Mouse (Mus musculus): ENCODE results near the gene Sept9. TPM values are rescaled to one million over a fixed set of nuclear protein-coding genes. Genes with fewer than 3 reads are reported as not detected.

Sept9 gene
- polyA plus RNA-seq, 1 experiment: not detected

DNA sequence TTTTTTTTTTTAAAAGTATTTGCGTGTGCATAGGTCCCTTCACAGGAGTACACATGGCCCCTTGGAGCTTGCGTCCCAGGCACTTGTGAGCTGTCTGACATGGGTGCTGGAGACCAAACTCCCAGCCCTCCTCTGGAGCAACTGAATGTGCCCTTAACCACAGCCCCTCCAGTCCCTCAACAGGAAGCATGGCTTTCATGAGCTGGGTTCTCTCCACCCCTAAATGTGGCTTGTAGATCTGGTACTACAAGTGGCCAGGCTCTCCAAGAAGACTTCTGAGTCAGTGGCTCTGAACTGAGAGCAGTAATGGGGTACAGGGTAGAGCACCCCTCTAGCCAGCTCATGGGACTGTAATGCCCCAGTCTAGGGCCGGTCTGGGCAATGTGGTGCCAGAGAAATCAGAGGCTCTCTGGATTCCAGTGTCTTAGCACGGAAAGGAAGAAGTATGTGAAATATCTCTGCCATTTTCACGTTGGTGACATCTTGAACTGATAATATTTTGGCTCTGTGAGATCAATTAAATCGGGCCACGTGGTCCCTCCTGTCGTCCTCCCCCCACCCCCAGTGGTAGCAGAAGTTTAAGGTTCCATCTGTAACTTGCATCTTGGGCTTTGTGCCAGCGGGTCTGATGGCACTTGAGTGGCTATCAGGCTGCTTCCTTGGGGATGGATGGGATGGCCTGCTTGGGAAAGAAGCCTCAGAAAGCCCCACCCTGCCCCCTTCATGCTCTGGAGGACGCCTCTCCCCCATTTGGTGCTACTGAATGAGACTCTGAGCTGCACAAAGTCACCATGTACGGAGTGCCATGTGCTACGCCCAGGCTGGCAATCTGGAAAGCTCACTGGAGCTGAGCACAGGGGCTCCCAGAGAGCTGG, 130.9 kb downstream of the Sept9 start:
- 87% methylated on average over 12 of the region's 12 CpGs for WGBS
- no peak for TF ChIP-seq CTCF (IDR thresholded peaks at IDR 0.05; ENCODE audit: insufficient read depth, low read depth, low read length)
- no peak for TF ChIP-seq POLR2A (IDR thresholded peaks at IDR 0.05; ENCODE audit: insufficient read depth, low read depth, low read length)
- Histone ChIP-seq H3K27ac (ENCODE audit: insufficient read depth, low read depth, low read length) (no peak overlapping the region), H3K4me1 (ENCODE audit: control insufficient read depth, insufficient read depth, low read length) (peaks cover 52% of the 10 kb centered on the region), H3K4me3 (ENCODE audit: insufficient read depth, low read depth, low read length) (no peak overlapping the region)

DNA sequence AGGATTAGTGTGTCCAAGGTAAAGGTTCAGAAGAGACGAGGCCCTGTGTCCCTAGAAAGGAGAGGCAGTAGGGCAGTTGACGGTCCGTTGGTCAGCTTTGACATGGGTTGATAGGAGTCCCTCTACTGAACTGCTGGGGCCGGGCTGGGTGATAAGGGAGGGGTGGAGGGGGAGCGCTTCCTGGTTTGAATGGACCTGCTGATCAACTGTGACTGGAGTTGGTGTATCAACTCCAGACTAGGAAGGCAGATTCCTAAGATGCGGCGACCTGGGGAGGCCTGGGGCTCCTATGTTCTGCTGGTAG, 131.4 kb downstream of the Sept9 start:
- 85% methylated on average over 7 of the region's 7 CpGs for WGBS
- no peak for TF ChIP-seq POLR2A (IDR thresholded peaks at IDR 0.05; ENCODE audit: insufficient read depth, low read depth, low read length)
- TF ChIP-seq CTCF (IDR thresholded peaks at IDR 0.05; ENCODE audit: insufficient read depth, low read depth, low read length): no peak
- H3K4me3 ChIP-seq (ENCODE audit: insufficient read depth, low read depth, low read length): no peak overlapping the region
- peaks cover 47% of the 10 kb centered on the region for H3K4me1 ChIP-seq (ENCODE audit: control insufficient read depth, insufficient read depth, low read length)
- H3K27ac ChIP-seq (ENCODE audit: insufficient read depth, low read depth, low read length): no peak overlapping the region

DNA sequence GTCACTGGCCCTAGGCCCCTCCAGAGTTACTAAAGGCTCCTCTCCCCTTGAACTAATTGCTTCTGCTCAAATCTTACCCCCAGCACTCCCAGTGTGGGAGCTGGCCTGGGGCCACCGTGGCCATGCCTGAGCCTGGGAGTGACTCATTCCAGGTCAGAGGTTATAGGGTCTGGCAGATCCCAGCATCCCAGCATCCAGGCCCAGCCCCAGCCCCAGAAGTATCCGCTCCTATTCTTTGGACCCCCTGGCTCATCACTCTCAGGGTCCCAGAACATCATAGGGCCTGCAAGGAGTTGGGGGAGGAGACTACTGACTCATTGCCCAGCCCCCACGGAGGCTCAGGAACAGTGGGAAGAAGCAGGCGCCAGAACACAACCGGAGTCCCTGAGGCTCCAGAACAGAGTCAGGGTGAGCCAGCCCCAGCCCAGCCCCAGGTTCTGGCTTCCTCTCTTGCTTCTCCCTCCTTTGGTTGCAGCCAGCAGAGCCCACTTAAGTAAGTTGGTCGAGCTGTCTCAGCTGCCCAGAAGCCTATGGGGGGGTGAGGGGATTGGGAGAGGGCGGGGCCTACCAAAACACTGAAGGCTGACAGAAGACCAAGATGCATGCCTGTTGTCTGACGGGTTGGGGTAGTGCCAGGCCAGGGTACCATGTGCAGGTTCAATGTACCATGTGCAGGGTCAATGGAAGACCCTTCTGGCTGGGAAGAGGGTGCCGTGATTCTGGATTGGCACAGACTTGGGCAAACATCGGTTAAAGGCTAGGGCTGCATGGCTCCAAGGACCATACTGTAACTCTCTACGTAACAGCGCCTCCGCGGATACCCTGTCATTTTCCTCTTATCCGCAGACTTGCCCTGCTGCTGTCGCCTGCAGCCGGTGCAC, 132.1 kb downstream of the Sept9 start:
- Histone ChIP-seq H3K4me3 (ENCODE audit: insufficient read depth, low read depth, low read length) (peak overlapping the region; percentile 46), H3K4me1 (ENCODE audit: control insufficient read depth, insufficient read depth, low read length) (peaks cover 45% of the 10 kb centered on the region), H3K27ac (ENCODE audit: insufficient read depth, low read depth, low read length) (peak overlapping the region; percentile 27; the same call in 1 of the 2 replicates)
- TF ChIP-seq CTCF (IDR thresholded peaks at IDR 0.05; ENCODE audit: insufficient read depth, low read depth, low read length) (no peak), POLR2A (IDR thresholded peaks at IDR 0.05; ENCODE audit: insufficient read depth, low read depth, low read length) (no peak)
- 22% methylated on average over 17 of the region's 17 CpGs for WGBS

DNA sequence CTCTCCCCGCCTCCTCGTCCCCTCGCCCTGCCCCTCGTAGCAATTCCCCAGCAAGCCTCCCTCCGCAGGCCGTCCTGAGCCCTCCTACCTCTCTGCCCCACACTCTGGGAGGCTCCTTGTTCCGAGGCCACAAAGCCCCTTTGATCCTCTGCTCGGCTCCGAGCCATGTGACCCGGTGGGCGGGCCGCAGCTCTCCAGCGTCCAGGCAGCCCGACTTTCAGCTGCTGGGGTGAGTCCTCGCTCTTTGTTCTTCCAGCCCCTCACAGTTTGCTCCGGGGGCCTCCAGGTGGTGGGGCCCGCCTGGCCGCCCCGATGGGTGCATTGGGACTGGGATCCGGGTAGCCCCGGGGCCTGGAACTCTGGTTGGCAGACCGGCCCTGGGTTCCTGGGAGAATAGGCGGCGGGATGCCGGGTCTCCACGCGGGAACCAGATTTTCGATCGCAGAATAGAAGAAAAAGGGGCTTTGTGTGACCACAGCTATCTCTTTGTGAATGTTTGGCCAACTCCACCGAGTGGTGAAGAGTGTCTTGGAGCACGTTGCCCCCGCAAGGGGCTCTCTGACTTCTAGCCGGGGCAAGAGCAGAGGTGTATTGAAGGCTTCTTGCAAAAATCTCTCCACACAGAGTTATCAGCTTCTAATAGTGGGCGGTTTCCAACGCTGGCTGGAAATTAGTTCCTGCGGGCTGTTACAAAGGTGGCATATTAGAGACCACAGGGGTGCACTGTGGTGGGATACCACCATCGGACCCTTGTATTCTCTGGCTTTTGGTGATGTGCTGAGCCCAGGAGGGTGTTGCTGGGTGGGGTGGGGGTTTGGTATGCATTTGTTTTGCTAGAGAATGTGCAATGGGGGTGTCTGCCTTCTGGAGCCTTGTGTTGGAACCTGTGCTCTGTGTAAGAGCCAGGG, 133.0 kb downstream of the Sept9 start:
- TF ChIP-seq CTCF (IDR thresholded peaks at IDR 0.05; ENCODE audit: insufficient read depth, low read depth, low read length): no peak
- TF ChIP-seq POLR2A (IDR thresholded peaks at IDR 0.05; ENCODE audit: insufficient read depth, low read depth, low read length): no peak
- H3K4me1 ChIP-seq (ENCODE audit: control insufficient read depth, insufficient read depth, low read length): peaks cover 37% of the 10 kb centered on the region
- WGBS: 6% methylated on average over 37 of the region's 37 CpGs
- peak overlapping the region; percentile 46 for H3K4me3 ChIP-seq (ENCODE audit: insufficient read depth, low read depth, low read length)
- peak overlapping the region; percentile 27; the same call in 1 of the 2 replicates for H3K27ac ChIP-seq (ENCODE audit: insufficient read depth, low read depth, low read length)

DNA sequence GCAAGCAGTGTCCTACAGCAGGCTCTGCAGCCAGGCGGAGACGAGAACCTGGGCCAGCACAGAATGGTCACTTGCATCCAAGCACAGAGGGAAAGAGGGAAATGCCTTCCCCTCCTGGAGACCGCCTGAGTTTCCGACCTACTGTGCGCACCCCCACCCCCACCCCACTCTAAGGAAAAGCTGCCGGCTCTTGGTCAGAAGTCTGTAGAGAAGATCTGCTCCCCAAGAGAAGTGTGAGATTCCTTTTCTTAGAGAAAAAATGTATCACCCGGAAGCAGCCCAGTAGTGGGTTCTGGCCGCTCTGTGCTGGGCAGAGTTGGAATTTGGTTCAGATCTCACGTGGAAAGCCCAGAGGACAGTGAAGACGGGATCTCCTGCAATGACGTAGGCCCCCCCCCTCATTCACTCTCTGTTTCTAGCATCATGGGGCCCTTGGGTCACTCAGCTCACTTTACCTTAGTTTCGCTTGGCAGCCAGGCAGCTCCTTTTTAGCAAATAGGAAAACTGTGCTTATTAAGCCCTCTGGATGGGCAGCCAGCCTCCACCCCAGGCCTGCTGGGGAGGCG, 133.8 kb downstream of the Sept9 start:
- Histone ChIP-seq H3K4me3 (ENCODE audit: insufficient read depth, low read depth, low read length) (peak overlapping the region; percentile 46; the same call in 1 of the 2 replicates), H3K27ac (ENCODE audit: insufficient read depth, low read depth, low read length) (peak overlapping the region; percentile 45; the same call in 1 of the 2 replicates), H3K4me1 (ENCODE audit: control insufficient read depth, insufficient read depth, low read length) (peaks cover 42% of the 10 kb centered on the region)
- no peak for TF ChIP-seq POLR2A (IDR thresholded peaks at IDR 0.05; ENCODE audit: insufficient read depth, low read depth, low read length)
- no peak for TF ChIP-seq CTCF (IDR thresholded peaks at IDR 0.05; ENCODE audit: insufficient read depth, low read depth, low read length)
- WGBS: 58% methylated on average over 13 of the region's 13 CpGs

DNA sequence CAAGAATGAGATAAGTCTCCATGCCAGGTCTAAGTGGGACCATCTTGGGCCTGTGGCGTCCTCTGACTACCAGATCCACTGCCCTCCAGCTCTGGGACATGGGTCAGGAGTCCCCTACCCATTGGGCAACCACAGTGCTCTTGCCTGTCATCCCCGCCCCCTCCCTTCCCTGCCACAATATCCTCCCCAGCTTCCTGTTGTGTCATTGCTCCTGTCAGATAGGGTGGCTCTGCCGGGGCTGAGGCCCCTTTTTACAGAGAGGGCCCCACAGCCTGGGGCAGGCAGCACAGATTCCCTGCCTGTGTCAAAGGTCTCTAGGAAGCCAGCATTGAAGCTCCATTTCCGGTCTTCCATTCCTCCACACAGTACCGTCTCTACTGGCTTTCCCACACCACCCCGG, 134.6 kb downstream of the Sept9 start:
- Histone ChIP-seq H3K4me3 (ENCODE audit: insufficient read depth, low read depth, low read length) (no peak overlapping the region), H3K27ac (ENCODE audit: insufficient read depth, low read depth, low read length) (peak overlapping the region; percentile 45; the same call in 1 of the 2 replicates), H3K4me1 (ENCODE audit: control insufficient read depth, insufficient read depth, low read length) (peaks cover 46% of the 10 kb centered on the region)
- 80% methylated on average over 6 of the region's 6 CpGs for WGBS
- TF ChIP-seq POLR2A (IDR thresholded peaks at IDR 0.05; ENCODE audit: insufficient read depth, low read depth, low read length) (no peak), CTCF (IDR thresholded peaks at IDR 0.05; ENCODE audit: insufficient read depth, low read depth, low read length) (no peak)

DNA sequence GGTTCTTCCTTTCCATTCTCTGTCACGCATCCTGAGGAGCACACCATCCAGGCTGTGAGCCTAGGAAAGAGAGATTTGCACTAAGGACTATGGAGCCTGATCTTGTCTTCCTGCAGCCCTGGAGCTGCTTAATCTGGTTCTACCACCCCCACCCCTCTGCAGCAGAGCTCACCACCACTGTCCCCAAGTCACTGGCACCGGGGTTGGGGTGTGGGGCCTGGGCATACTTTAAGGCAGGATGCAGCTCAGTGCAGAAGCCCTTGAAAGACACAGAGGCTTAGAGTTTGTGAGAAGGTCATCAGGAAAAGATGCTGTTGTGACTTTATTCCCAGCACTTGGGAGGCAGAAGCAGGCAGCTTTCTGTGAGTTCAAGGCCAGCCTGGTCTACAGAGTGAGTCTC, 135.7 kb downstream of the Sept9 start:
- H3K4me1 ChIP-seq (ENCODE audit: control insufficient read depth, insufficient read depth, low read length): peaks cover 46% of the 10 kb centered on the region
- H3K4me3 ChIP-seq (ENCODE audit: insufficient read depth, low read depth, low read length): no peak overlapping the region
- 96% methylated on average over 2 of the region's 2 CpGs for WGBS
- TF ChIP-seq CTCF (IDR thresholded peaks at IDR 0.05; ENCODE audit: insufficient read depth, low read depth, low read length) (no peak), POLR2A (IDR thresholded peaks at IDR 0.05; ENCODE audit: insufficient read depth, low read depth, low read length) (no peak)
- H3K27ac ChIP-seq (ENCODE audit: insufficient read depth, low read depth, low read length): no peak overlapping the region
